Mouse (Mus musculus) liver, postnatal 0 days (tissue): ENCODE measurements at regions not wholly inside any gene's neighbourhood (a gene's known extent, or its start where the extent isn't known, plus 50 kb on each side); places are given as distances from the start of the nearest gene placed in this dataset.

ENCODE experiments used
- CTCF ChIP-seq: sonication (generic); IDR thresholded peaks from 2 replicates; pipeline ENCODE4 v1.5.1; 2016; ENCODE audit warnings: antibody characterized with exemption, low read depth
- EP300 ChIP-seq: IDR thresholded peaks from 2 replicates; pipeline ENCODE4 v1.6.1; 2016; ENCODE audit warnings: antibody characterized with exemption, low read depth, mild to moderate bottlenecking

GRCm38 (mm10) chr10:14332688-14333117, 212.8 kb downstream of the Adgrg6 start:
- no peak for TF ChIP-seq CTCF
- TF ChIP-seq EP300, result no peak
